In genomic region chr8:8812051-8812806, GRCm38 (mm10) we compare ENCODE assay signal across 16 mouse cellular contexts.
DNase-seq lines count a peak whose midpoint lies in the region; ATAC-seq and TF ChIP-seq lines count a peak whose summit lies in the region.
"Had no signal": no experiment of that assay in that cellular context is flagged by ENCODE, and none has a peak within 500 bp of the region (broad histone marks: within the 10 kb centered on the region; RNA-seq: fewer than 3 reads in every experiment).

No protein-coding gene starts in this region.

- intact Hi-C loops in gastrocnemius, postnatal 14 days (cut with DNase I; ENCODE audit: low total_unique reads): no loop called here

- H3K4me2 ChIP-seq in liver, embryonic 12.5 days: no peak overlapping the region
- H3K4me2 ChIP-seq in embryonic facial prominence, embryonic 14.5 days (ENCODE audit: low read depth, low read length): peak overlapping the region; percentile 1; the same call in 1 of the 2 replicates
- H3K4me2 ChIP-seq: forebrain, embryonic 12.5 days had no signal

- no peak for ATAC-seq in liver, embryonic 12.5 days
- 0 out of 2 replicates have a peak, but pooled peaks have one; percentile 48 for ATAC-seq in embryonic facial prominence, embryonic 14.5 days (ENCODE audit: low read depth)
- ATAC-seq: liver, postnatal 0 days had no signal

- no peak overlapping the region for H3K9ac ChIP-seq in liver, embryonic 12.5 days
- H3K9ac ChIP-seq in embryonic facial prominence, embryonic 14.5 days (ENCODE audit: low read depth, low read length): no peak overlapping the region
- H3K9ac ChIP-seq: forebrain, embryonic 12.5 days; liver, postnatal 0 days had no signal

- H3K27ac ChIP-seq in liver, embryonic 12.5 days: no peak overlapping the region
- no peak overlapping the region; the same call in 1 of the 2 replicates for H3K27ac ChIP-seq in embryonic facial prominence, embryonic 14.5 days (replicated peaks; ENCODE audit: low read depth, low read length)
- no peak overlapping the region for H3K27ac ChIP-seq in layer of hippocampus, adult 2 months
- H3K27ac ChIP-seq: forebrain, embryonic 12.5 days had no signal

- 67% methylated on average over 21 of the region's 21 CpGs for WGBS in liver, embryonic 12.5 days (ENCODE audit: insufficient replicate concordance)
- WGBS in embryonic facial prominence, embryonic 14.5 days: 45% methylated on average over 21 of the region's 21 CpGs

- H3K4me3 ChIP-seq in liver, embryonic 12.5 days: no peak overlapping the region
- no peak overlapping the region for H3K4me3 ChIP-seq in embryonic facial prominence, embryonic 14.5 days (ENCODE audit: low read depth, low read length)
- no peak overlapping the region for H3K4me3 ChIP-seq in layer of hippocampus, adult 2 months
- H3K4me3 ChIP-seq: forebrain, embryonic 12.5 days had no signal

- no peaks in the 10 kb centered on the region for H3K27me3 ChIP-seq in liver, embryonic 12.5 days (replicated peaks)
- no peaks in the 10 kb centered on the region for H3K27me3 ChIP-seq in embryonic facial prominence, embryonic 14.5 days (replicated peaks; ENCODE audit: control insufficient read depth, insufficient read depth, low read length)
- H3K27me3 ChIP-seq: forebrain, embryonic 12.5 days had no signal

- no peaks in the 10 kb centered on the region for H3K9me3 ChIP-seq in liver, embryonic 12.5 days (replicated peaks)
- H3K9me3 ChIP-seq in embryonic facial prominence, embryonic 14.5 days (ENCODE audit: control insufficient read depth, low read length): no peaks in the 10 kb centered on the region
- H3K9me3 ChIP-seq: forebrain, embryonic 12.5 days had no signal

- H3K36me3 ChIP-seq in liver, embryonic 12.5 days: no peaks in the 10 kb centered on the region
- no peaks in the 10 kb centered on the region for H3K36me3 ChIP-seq in embryonic facial prominence, embryonic 14.5 days (ENCODE audit: control insufficient read depth, insufficient read depth, low read length)
- H3K36me3 ChIP-seq: forebrain, embryonic 12.5 days had no signal

- TF ChIP-seq CTCF in layer of hippocampus, adult 2 months (conservative IDR thresholded peaks at IDR 0.05): no peak

- no peaks in the 10 kb centered on the region for H3K4me1 ChIP-seq in liver, embryonic 12.5 days
- 0 out of 2 replicates have a peak, but pooled peaks cover 10% of the 10 kb centered on the region for H3K4me1 ChIP-seq in embryonic facial prominence, embryonic 14.5 days (ENCODE audit: control insufficient read depth, insufficient read depth, low read length)
- H3K4me1 ChIP-seq: forebrain, embryonic 12.5 days had no signal

- peak; percentile 25 for DNase-seq in gastrocnemius, postnatal 10 days
- DNase-seq in gastrocnemius, postnatal 14 days: no peak
- peak; percentile 7 for DNase-seq in liver
- DNase-seq in embryonic facial prominence, embryonic 14.5 days (ENCODE audit: low spot score): peak; percentile 64
- DNase-seq in lung, postnatal 10 days: peak; percentile 75
- DNase-seq in layer of hippocampus, adult 2 months (ENCODE audit: low spot score in 2 of 2): no peak
- DNase-seq in neural tube, embryonic 10.5 days (ENCODE audit: extremely low spot score, low spot score): no peak
- DNase-seq: adrenal gland, postnatal 10 days; B cell, adult 2 months; cerebellum, postnatal 36 days; kidney, adult 9 months; liver, postnatal 0 days; retina, postnatal 1 day; thymus, postnatal 14 days had no signal

Comparison
In these comparisons a context has a peak if more than half of its experiments do, and no peak if none do; other contexts are left out.
1. DNase-seq: peak in gastrocnemius, postnatal 10 days (single experiment), liver (single experiment), embryonic facial prominence, embryonic 14.5 days (single experiment) and lung, postnatal 10 days (single experiment); none in gastrocnemius, postnatal 14 days (single experiment), layer of hippocampus, adult 2 months (0 of 2) and neural tube, embryonic 10.5 days (single experiment).